Mouse (Mus musculus): Measurements from ENCODE around the gene Ltbp2. TPM values are rescaled to one million over a fixed set of nuclear protein-coding genes. Genes with fewer than 3 reads are reported as not detected.

Gene Ltbp2
- polyA plus RNA-seq, 1 experiment: 6.9 TPM

DNA sequence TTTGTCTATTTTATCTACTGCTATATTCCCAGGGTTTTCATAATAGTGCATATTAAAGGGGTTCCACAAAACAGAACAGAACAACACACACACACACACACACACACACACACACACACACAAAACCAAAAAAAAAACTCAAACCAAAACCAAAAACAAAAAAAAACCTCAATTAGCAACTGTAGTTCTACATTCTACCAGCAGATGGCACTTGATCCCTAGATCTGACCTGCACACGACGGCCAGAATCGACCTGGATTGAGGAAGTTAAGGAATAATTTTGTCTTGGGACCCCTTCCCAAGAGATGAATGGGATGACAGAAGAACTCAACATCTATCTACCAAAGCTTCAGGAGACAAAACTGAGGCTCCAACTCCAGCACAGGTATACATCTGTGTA, 2.9 kb downstream of the Ltbp2 start:
- under 1% methylated on average over 3 of the region's 3 CpGs for WGBS
- no peak overlapping the region for H3K4me3 ChIP-seq (replicated peaks; ENCODE audit: control insufficient read depth, low read depth, low read length)
- TF ChIP-seq POLR2A (IDR thresholded peaks at IDR 0.05; ENCODE audit: borderline replicate concordance, control insufficient read depth, low read depth, low read length): no peak
- peak; percentile 55 for TF ChIP-seq CTCF (IDR thresholded peaks at IDR 0.05; ENCODE audit: control insufficient read depth, insufficient read depth, low read length)
- no peaks in the 10 kb centered on the region for H3K4me1 ChIP-seq (ENCODE audit: control insufficient read depth, insufficient read depth, low read length)
- H3K27ac ChIP-seq (ENCODE audit: control insufficient read depth, insufficient read depth, low read depth, low read length, poor library complexity): no peak overlapping the region

DNA sequence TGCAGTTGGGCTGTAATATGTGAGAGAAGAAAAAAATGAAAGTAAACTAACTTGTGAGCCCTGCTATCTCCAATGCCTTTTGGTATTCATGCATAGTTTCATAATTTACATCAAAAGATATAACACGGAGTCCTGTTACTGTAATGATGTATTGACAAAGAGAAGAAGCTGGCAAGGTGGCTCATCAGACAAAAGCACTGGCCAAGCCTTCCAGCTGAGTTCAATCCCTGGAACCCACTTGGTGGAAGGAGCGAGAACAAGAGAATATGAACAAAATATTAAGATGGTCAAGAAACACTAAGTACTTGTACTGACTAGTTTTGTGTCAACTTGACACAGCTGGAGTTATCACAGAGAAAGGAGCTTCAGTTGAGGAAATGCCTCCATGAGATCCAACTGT, 4.0 kb downstream of the Ltbp2 start:
- TF ChIP-seq CTCF (IDR thresholded peaks at IDR 0.05; ENCODE audit: control insufficient read depth, insufficient read depth, low read length) (no peak), POLR2A (IDR thresholded peaks at IDR 0.05; ENCODE audit: borderline replicate concordance, control insufficient read depth, low read depth, low read length) (no peak)
- H3K4me3 ChIP-seq (replicated peaks; ENCODE audit: control insufficient read depth, low read depth, low read length): no peak overlapping the region
- no peaks in the 10 kb centered on the region for H3K4me1 ChIP-seq (ENCODE audit: control insufficient read depth, insufficient read depth, low read length)
- WGBS: 62% methylated on average over 2 of the region's 2 CpGs
- no peak overlapping the region for H3K27ac ChIP-seq (ENCODE audit: control insufficient read depth, insufficient read depth, low read depth, low read length, poor library complexity)

DNA sequence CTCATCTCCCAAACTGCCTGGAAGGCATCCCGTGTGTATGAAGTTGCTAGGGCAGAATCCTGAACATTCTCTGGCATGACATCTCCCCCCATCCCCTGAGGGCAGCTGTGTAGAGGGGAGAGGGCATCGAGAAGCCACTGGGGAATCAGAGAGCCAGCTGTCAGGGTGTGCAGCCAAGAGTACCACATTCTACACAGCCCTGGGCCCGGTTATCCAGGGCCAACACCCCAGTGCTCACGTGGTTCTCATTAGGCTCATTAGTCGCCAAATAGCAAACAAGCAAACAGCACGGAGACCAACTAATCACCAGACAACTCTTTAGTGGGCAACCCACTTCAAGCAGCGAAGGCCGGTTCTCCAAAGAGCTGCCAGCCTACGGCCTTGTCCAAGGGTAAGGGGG, 10.9 kb downstream of the Ltbp2 start:
- TF ChIP-seq POLR2A (IDR thresholded peaks at IDR 0.05; ENCODE audit: borderline replicate concordance, control insufficient read depth, low read depth, low read length) (no peak), CTCF (IDR thresholded peaks at IDR 0.05; ENCODE audit: control insufficient read depth, insufficient read depth, low read length) (no peak)
- Histone ChIP-seq H3K4me3 (replicated peaks; ENCODE audit: control insufficient read depth, low read depth, low read length) (no peak overlapping the region), H3K27ac (ENCODE audit: control insufficient read depth, insufficient read depth, low read depth, low read length, poor library complexity) (no peak overlapping the region), H3K4me1 (ENCODE audit: control insufficient read depth, insufficient read depth, low read length) (no peaks in the 10 kb centered on the region)
- 89% methylated on average over 9 of the region's 9 CpGs for WGBS

DNA sequence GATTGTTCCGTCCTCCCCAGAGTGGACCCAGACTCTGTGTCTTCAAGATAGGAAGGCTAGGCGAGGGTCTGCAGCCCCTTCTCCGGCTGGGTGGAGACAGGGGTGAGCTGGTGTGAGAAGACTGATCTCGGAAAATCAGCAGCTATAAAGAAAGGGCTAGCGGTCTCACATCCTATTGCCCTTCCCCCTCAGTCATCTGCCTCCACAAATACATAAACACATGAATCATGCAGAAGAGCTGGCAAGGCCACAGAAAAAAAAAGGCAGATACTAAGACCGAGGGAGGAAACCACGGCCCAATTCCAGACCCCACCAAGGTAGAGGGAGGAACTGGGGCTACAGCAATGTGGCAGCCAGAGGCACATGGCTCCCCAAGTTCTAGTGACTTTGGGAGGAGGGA, 11.5 kb downstream of the Ltbp2 start:
- H3K4me1 ChIP-seq (ENCODE audit: control insufficient read depth, insufficient read depth, low read length): no peaks in the 10 kb centered on the region
- no peak overlapping the region for H3K4me3 ChIP-seq (replicated peaks; ENCODE audit: control insufficient read depth, low read depth, low read length)
- WGBS: 47% methylated on average over 7 of the region's 7 CpGs
- no peak overlapping the region for H3K27ac ChIP-seq (ENCODE audit: control insufficient read depth, insufficient read depth, low read depth, low read length, poor library complexity)
- TF ChIP-seq POLR2A (IDR thresholded peaks at IDR 0.05; ENCODE audit: borderline replicate concordance, control insufficient read depth, low read depth, low read length): no peak
- TF ChIP-seq CTCF (IDR thresholded peaks at IDR 0.05; ENCODE audit: control insufficient read depth, insufficient read depth, low read length): no peak

DNA sequence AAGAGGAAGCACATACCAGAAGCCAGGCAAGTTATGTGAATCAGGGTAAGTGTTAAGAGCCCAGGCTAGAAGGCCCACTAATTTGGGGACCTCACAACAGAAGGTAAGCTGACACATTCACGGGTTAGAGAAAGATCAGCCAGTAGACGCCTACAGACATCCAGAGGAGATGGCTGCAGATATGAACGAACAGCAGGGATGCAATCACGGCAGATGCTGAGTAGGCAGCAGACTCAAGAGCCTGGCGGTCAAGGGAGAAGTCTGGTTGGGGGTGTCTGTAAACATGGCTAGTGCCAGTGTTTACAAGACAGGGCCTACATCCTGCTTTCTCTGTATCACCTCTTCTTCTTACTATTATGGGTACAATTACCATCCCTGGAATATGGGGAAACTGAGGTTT, 13.1 kb downstream of the Ltbp2 start:
- Histone ChIP-seq H3K4me1 (ENCODE audit: control insufficient read depth, insufficient read depth, low read length) (no peaks in the 10 kb centered on the region), H3K27ac (ENCODE audit: control insufficient read depth, insufficient read depth, low read depth, low read length, poor library complexity) (no peak overlapping the region), H3K4me3 (replicated peaks; ENCODE audit: control insufficient read depth, low read depth, low read length) (no peak overlapping the region)
- TF ChIP-seq POLR2A (IDR thresholded peaks at IDR 0.05; ENCODE audit: borderline replicate concordance, control insufficient read depth, low read depth, low read length) (no peak), CTCF (IDR thresholded peaks at IDR 0.05; ENCODE audit: control insufficient read depth, insufficient read depth, low read length) (no peak)
- WGBS: 84% methylated on average over 5 of the region's 5 CpGs

DNA sequence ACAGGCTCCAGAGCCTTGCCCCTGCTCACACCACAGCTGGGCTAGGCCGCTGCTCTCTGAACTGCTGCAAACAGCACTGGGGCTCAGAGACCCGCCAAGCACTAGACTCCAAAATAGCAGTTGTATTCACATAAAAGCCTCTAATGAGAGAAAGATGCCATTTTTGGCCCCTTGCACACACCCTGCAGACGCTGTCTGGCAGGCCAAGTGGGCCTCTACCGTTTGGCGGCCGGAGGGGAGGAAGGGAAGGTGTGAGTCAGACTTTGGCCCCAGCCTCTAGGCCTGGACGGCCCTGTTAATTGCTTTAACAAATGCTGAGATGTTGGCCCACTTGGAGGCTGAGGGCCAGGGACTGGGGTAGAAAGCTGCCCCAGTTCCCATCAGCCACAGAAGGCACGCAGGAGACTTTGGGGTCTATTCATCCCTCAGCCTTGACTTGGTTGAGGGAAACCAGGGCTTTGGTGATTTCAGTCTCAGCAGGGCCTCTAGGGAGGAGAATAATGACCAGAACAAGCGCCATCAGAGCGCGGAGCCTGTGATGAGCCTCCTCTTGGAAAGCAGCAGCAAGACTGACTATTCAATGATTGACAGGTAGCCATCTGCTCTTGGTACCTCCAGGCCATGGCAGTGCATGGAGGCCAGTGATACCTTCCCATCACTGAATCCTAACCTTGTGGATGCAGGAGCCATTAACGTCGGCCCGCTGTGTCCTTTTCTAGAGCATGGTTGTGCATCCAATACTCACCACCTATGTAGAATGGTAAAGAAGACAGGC, 14.0 kb downstream of the Ltbp2 start:
- no peak overlapping the region for H3K27ac ChIP-seq (ENCODE audit: control insufficient read depth, insufficient read depth, low read depth, low read length, poor library complexity)
- TF ChIP-seq POLR2A (IDR thresholded peaks at IDR 0.05; ENCODE audit: borderline replicate concordance, control insufficient read depth, low read depth, low read length) (no peak), CTCF (IDR thresholded peaks at IDR 0.05; ENCODE audit: control insufficient read depth, insufficient read depth, low read length) (no peak)
- no peaks in the 10 kb centered on the region for H3K4me1 ChIP-seq (ENCODE audit: control insufficient read depth, insufficient read depth, low read length)
- 89% methylated on average over 14 of the region's 14 CpGs for WGBS
- H3K4me3 ChIP-seq (replicated peaks; ENCODE audit: control insufficient read depth, low read depth, low read length): no peak overlapping the region

DNA sequence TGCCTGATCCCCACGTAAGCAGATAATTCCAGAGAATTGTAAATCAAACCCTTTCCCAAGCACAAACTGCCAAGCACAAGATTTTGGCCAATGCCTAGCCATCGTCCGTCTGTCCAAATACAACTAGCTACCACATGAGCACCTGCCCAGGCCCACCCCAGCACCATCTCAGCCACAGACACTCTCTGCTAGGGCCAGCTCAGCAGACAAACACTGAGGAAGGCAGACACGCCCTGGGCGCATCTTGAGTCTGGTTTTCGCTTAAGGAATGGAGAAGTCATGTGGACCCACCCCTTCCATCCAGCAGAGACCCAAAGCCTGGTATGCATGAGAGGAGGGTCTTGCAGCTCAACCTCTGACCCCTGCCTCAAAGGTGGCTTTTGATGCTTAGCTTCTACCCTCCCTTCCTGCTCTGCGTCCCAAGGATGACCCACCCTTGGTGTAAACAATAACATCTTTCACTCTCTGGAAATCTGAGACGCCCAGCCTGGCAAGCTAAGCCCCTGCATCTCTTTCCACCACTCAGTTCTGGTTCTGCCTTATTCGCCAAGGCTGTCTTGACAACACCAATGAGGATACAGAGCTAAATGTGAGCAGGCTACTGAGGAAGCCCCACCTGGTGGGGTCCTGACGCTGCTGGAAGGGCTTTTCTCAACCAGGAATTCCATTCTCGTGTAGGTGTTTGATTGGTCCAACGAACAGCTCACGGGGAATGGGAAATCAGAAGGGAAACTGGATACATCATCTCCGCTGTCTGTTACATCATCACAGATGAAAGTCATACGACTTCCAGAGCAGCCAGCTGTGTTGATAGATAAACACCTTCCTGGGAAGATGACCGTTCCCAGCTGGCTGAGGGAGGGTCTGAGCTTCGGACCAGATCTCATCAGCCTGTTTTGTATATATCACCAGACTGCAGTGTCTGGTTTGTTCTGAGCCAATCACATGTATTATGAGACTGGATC, 17.9 kb downstream of the Ltbp2 start:
- WGBS: 81% methylated on average over 17 of the region's 17 CpGs
- Histone ChIP-seq H3K27ac (ENCODE audit: control insufficient read depth, insufficient read depth, low read depth, low read length, poor library complexity) (no peak overlapping the region), H3K4me3 (replicated peaks; ENCODE audit: control insufficient read depth, low read depth, low read length) (no peak overlapping the region), H3K4me1 (ENCODE audit: control insufficient read depth, insufficient read depth, low read length) (no peaks in the 10 kb centered on the region; the same call in 1 of the 2 replicates)
- TF ChIP-seq CTCF (IDR thresholded peaks at IDR 0.05; ENCODE audit: control insufficient read depth, insufficient read depth, low read length) (no peak), POLR2A (IDR thresholded peaks at IDR 0.05; ENCODE audit: borderline replicate concordance, control insufficient read depth, low read depth, low read length) (no peak)

DNA sequence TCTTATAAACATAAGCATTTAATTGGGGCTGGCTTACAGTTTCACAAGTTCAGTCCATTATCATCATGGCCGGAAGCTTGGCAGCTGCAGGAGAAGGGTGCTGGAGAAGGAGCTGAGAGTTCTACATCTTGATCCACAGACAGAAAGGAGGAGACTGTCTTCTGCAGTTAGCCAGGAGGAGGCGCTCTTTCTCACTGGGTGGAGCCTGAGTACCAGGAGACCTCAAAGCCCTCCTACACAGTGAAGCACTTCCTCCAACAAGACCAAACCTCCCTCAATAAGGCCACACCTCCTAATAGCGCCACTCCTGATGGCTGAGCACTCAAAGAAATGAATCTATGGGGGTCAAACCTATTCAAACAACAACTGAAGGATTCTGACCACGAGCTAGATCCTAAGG, 18.6 kb downstream of the Ltbp2 start:
- Histone ChIP-seq H3K27ac (ENCODE audit: control insufficient read depth, insufficient read depth, low read depth, low read length, poor library complexity) (no peak overlapping the region), H3K4me3 (replicated peaks; ENCODE audit: control insufficient read depth, low read depth, low read length) (no peak overlapping the region), H3K4me1 (ENCODE audit: control insufficient read depth, insufficient read depth, low read length) (no peaks in the 10 kb centered on the region; the same call in none of the 2 replicates)
- TF ChIP-seq CTCF (IDR thresholded peaks at IDR 0.05; ENCODE audit: control insufficient read depth, insufficient read depth, low read length) (0 out of 2 replicates have a peak, but pooled peaks have one; percentile 7), POLR2A (IDR thresholded peaks at IDR 0.05; ENCODE audit: borderline replicate concordance, control insufficient read depth, low read depth, low read length) (no peak)
- 91% methylated on average over 4 of the region's 4 CpGs for WGBS
